Mouse (Mus musculus) E14TG2a.4 (cell line): ENCODE results near the gene Gm43064.

ENCODE experiments used
- CTCF ChIP-seq: conservative IDR thresholded peaks from 2 replicates; pipeline ENCODE4 v1.5.1; 2014; ENCODE audit warnings: low read length
- NANOG ChIP-seq: IDR thresholded peaks from 2 replicates; pipeline ENCODE4 v1.6.1; 2014; ENCODE audit warnings: borderline replicate concordance, low read length, mixed read lengths
- POU5F1 ChIP-seq: IDR thresholded peaks from 2 replicates; pipeline ENCODE4 v1.6.1; 2014; ENCODE audit warnings: low read length, borderline replicate concordance

GRCm38 (mm10) chr3:103802861-103803260 lies 6.5 kb upstream of the Gm43064 start:
- TF ChIP-seq CTCF (no peak), NANOG (no peak), POU5F1 (no peak)
